7 mouse cellular contexts compared by ENCODE assay signal in the genomic region with DNA sequence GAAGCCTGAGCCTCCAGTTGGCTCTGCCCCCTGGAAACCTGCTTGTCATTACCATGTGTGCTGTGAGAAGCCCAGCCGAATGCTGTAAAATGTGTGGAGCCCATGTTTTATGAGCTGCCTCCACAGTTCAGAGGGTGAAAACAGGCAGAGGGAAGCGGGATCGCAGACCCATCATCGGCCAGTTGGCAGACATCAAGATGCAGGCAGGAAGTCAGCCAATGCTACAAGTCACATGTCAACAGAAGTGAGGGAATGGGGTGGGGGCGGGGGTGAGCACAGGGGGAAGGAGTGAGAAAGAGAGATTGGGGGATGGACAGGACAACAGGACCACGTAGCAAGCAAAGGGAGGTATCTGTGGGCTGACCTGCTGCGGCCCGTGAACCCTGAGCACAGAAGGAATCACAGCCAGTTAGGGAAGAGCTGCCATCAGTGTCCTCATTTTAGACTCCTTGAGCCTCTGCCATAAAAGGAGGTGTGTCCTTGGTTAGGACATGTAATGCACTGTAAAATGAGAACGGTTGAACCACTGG. TPM values are rescaled to one million over a fixed set of nuclear protein-coding genes. Genes with fewer than 3 reads are reported as not detected.
A peak's percentile ranks its signal among the peaks of the same experiment; 100 is the strongest.
DNase-seq lines count a peak whose midpoint lies in the region; ATAC-seq and TF ChIP-seq lines count a peak whose summit lies in the region.

No protein-coding gene starts in this region.

- H3K27ac ChIP-seq in forebrain, embryonic 12.5 days, result peak overlapping the region; percentile 14; the same call in 1 of the 2 replicates
- H3K27ac ChIP-seq in heart, postnatal 0 days (ENCODE audit: low read depth), result peak overlapping the region; percentile 90
- no peak overlapping the region for H3K27ac ChIP-seq in limb, embryonic 14.5 days (replicated peaks; ENCODE audit: low read depth, low read length)

- H3K4me3 ChIP-seq in forebrain, embryonic 12.5 days (replicated peaks), result no peak overlapping the region
- no peak overlapping the region for H3K4me3 ChIP-seq in heart, postnatal 0 days (ENCODE audit: low read depth, low read length)
- no peak overlapping the region for H3K4me3 ChIP-seq in limb, embryonic 14.5 days (replicated peaks; ENCODE audit: low read length)

- ATAC-seq in forebrain, embryonic 12.5 days (ENCODE audit: low FRiP score), result no peak
- peak; percentile 64 for ATAC-seq in heart, postnatal 0 days (ENCODE audit: insufficient read depth, low read depth)
- ATAC-seq in limb, embryonic 14.5 days (ENCODE audit: low FRiP score, low read depth), result peak; percentile 16; the same call in 1 of the 2 replicates

- TF ChIP-seq EP300 in heart, postnatal 0 days (IDR thresholded peaks at IDR 0.05; ENCODE audit: low read depth), result no peak

- no peak for TF ChIP-seq POLR2A in limb, embryonic 14.5 days (IDR thresholded peaks at IDR 0.05; ENCODE audit: borderline replicate concordance, extremely low read depth, insufficient read depth, insufficient read length)

- peaks cover 74% of the 10 kb centered on the region for H3K4me1 ChIP-seq in forebrain, embryonic 12.5 days
- peaks cover 69% of the 10 kb centered on the region for H3K4me1 ChIP-seq in heart, postnatal 0 days (ENCODE audit: control insufficient read depth, insufficient read depth)
- peaks cover 64% of the 10 kb centered on the region for H3K4me1 ChIP-seq in limb, embryonic 14.5 days (ENCODE audit: control insufficient read depth, insufficient read depth, low read length)

- 77% methylated on average over 9 of the region's 9 CpGs for WGBS in forebrain, embryonic 12.5 days
- WGBS in heart, postnatal 0 days, result 13% methylated on average over 9 of the region's 9 CpGs
- WGBS in limb, embryonic 14.5 days, result 16% methylated on average over 9 of the region's 9 CpGs

- DNase-seq in cerebellum, adult 18-20 months, result peak; percentile 57 to 66
- peak; percentile 57 for DNase-seq in heart, postnatal 0 days (ENCODE audit: low spot score)
- no peak for DNase-seq in limb, embryonic 14.5 days (ENCODE audit: low spot score)
- DNase-seq in thymus, postnatal 25 days, result no peak
- DNase-seq in frontal cortex, postnatal 25 days (ENCODE audit: low spot score in 2 of 2), result no peak
- no peak for DNase-seq in ovary, postnatal 10 days (ENCODE audit: low spot score)

- TF ChIP-seq CTCF in heart, postnatal 0 days (IDR thresholded peaks at IDR 0.05; ENCODE audit: low read depth), result no peak

- H3K9me3 ChIP-seq in forebrain, embryonic 12.5 days, result no peaks in the 10 kb centered on the region
- H3K9me3 ChIP-seq in heart, postnatal 0 days (replicated peaks; ENCODE audit: control insufficient read depth, low read length), result no peaks in the 10 kb centered on the region
- H3K9me3 ChIP-seq in limb, embryonic 14.5 days (ENCODE audit: control insufficient read depth, low read length), result no peaks in the 10 kb centered on the region

- 0 out of 2 replicates have a peak, but pooled peaks cover 8% of the 10 kb centered on the region for H3K36me3 ChIP-seq in forebrain, embryonic 12.5 days (replicated peaks)
- H3K36me3 ChIP-seq in heart, postnatal 0 days (replicated peaks; ENCODE audit: control insufficient read depth, insufficient read depth, low read length), result no peaks in the 10 kb centered on the region
- H3K36me3 ChIP-seq in limb, embryonic 14.5 days (ENCODE audit: control insufficient read depth, insufficient read depth, low read length), result no peaks in the 10 kb centered on the region

- no peak overlapping the region for H3K9ac ChIP-seq in forebrain, embryonic 12.5 days
- H3K9ac ChIP-seq in heart, postnatal 0 days (replicated peaks; ENCODE audit: low read depth, low read length), result no peak overlapping the region
- H3K9ac ChIP-seq in limb, embryonic 14.5 days (ENCODE audit: low read depth, low read length, severe bottlenecking), result no peak overlapping the region

- no peak overlapping the region for H3K4me2 ChIP-seq in forebrain, embryonic 12.5 days
- no peak overlapping the region for H3K4me2 ChIP-seq in heart, postnatal 0 days (ENCODE audit: low read depth, low read length)
- H3K4me2 ChIP-seq in limb, embryonic 14.5 days (replicated peaks; ENCODE audit: low read depth, low read length, severe bottlenecking), result no peak overlapping the region

- H3K27me3 ChIP-seq in forebrain, embryonic 12.5 days, result no peaks in the 10 kb centered on the region
- H3K27me3 ChIP-seq in heart, postnatal 0 days (ENCODE audit: control insufficient read depth, insufficient read depth, low read length), result no peaks in the 10 kb centered on the region
- H3K27me3 ChIP-seq in limb, embryonic 14.5 days (ENCODE audit: control insufficient read depth, insufficient read depth, low read length), result no peaks in the 10 kb centered on the region

RNA-seq across cellular contexts. Expression of a gene that starts 51.8 kb away (rescaled TPM):
- 69.4 and 72.2 TPM in 2 replicates for polyA plus RNA-seq in forebrain, embryonic 12.5 days (2016; fragmentation: Nextera tagmentation; extraction: Ambion mirVana)
- total RNA-seq in heart, postnatal 0 days (2014; rRNA removed; ENCODE audit: low replicate concordance), result 31.3 and 42.9 TPM in 2 replicates
- 15.7 and 17.1 TPM in 2 replicates for polyA plus RNA-seq in heart, postnatal 0 days (2015; fragmentation: Nextera tagmentation; extraction: Ambion mirVana)
- 48.2 and 59.9 TPM in 2 replicates for polyA plus RNA-seq in limb, embryonic 14.5 days (2012; rRNA removed)
- polyA plus RNA-seq in limb, embryonic 14.5 days (2014; fragmentation: Nextera tagmentation; extraction: Ambion mirVana), result 26.5 and 32.1 TPM in 2 replicates

Comparison
In these comparisons a context has a peak if more than half of its experiments do, and no peak if none do; other contexts are left out.
1. DNase-seq: peak in cerebellum, adult 18-20 months (2 of 2) and heart, postnatal 0 days (single experiment); none in limb, embryonic 14.5 days (single experiment), thymus, postnatal 25 days (single experiment), frontal cortex, postnatal 25 days (0 of 2) and ovary, postnatal 10 days (single experiment).